Mouse (Mus musculus) embryonic facial prominence, embryonic 14.5 days (tissue): ENCODE measurements around the gene Rsph1. TPM values are rescaled to one million over a fixed set of nuclear protein-coding genes. Genes with fewer than 3 reads are reported as not detected.

Experiments used
- ATAC-seq: fragments of 200-750 bp; cut with Nextera tagmentation; 2 replicates; pipeline ENCODE4 v1.8.0; 2017; ENCODE audit warnings: low read depth, moderate number of reproducible peaks, moderate TSS enrichment
- DNase-seq: peaks from one replicate; pipeline ENCODE4 v3.0.0-alpha.2; 2015; ENCODE audit warnings: low spot score
- H3K27ac ChIP-seq: fragments of 300-500 bp; sonication (generic); replicated peaks from 2 replicates; pipeline ENCODE4 v1.5.1; 2014; ENCODE audit warnings: low read depth, mild to moderate bottlenecking, low read length, moderate library complexity
- H3K27me3 ChIP-seq: fragments of 300-500 bp; sonication (generic); replicated peaks from 2 replicates; pipeline ENCODE4 v1.6.1; 2014; ENCODE audit warnings: low read length; ENCODE audit not compliant: control insufficient read depth, insufficient read depth
- H3K36me3 ChIP-seq: fragments of 300-500 bp; sonication (generic); 2 replicates; pipeline ENCODE4 v1.6.1; 2014; ENCODE audit warnings: low read length, mixed read lengths; ENCODE audit not compliant: control insufficient read depth, insufficient read depth
- H3K4me1 ChIP-seq: fragments of 300-500 bp; sonication (generic); 2 replicates; pipeline ENCODE4 v1.6.1; 2014; ENCODE audit warnings: antibody characterized with exemption, low read length; ENCODE audit not compliant: control insufficient read depth, insufficient read depth
- H3K4me2 ChIP-seq: fragments of 300-500 bp; sonication (generic); 2 replicates; pipeline ENCODE4 v1.6.1; 2014; ENCODE audit warnings: low read depth, mild to moderate bottlenecking, low read length, moderate library complexity, mixed read lengths
- H3K4me3 ChIP-seq: fragments of 300-500 bp; sonication (generic); 2 replicates; pipeline ENCODE4 v1.5.1; 2014; ENCODE audit warnings: low read depth, mild to moderate bottlenecking, low read length
- H3K9ac ChIP-seq: fragments of 300-500 bp; sonication (generic); 2 replicates; pipeline ENCODE4 v1.6.1; 2014; ENCODE audit warnings: low read depth, mild to moderate bottlenecking, low read length, moderate library complexity, mixed read lengths
- H3K9me3 ChIP-seq: fragments of 300-500 bp; sonication (generic); 2 replicates; pipeline ENCODE4 v1.6.1; 2016; ENCODE audit warnings: low read length; ENCODE audit not compliant: control insufficient read depth
- WGBS: fragments of 180-500 bp; shearing (Covaris S2); extraction: QIAGEN DNeasy Blood & Tissue Kit; methylation state at CpG from one replicate; pipeline ENCODE4 v1.1.7; 2014; 5-methylcytosine and 5-hydroxymethylcytosine counted together
- polyA plus RNA-seq: library from polyadenylated mRNA; unstranded; fragments of >200 nt; fragmentation: Nextera tagmentation; extraction: Ambion mirVana; gene quantifications from 2 replicates; pipeline ENCODE4 v1.2.1, GENCODE M21; 2014

Gene Rsph1
- polyA plus RNA-seq, 1 experiment from 2014 or later: 7.8 TPM

DNA sequence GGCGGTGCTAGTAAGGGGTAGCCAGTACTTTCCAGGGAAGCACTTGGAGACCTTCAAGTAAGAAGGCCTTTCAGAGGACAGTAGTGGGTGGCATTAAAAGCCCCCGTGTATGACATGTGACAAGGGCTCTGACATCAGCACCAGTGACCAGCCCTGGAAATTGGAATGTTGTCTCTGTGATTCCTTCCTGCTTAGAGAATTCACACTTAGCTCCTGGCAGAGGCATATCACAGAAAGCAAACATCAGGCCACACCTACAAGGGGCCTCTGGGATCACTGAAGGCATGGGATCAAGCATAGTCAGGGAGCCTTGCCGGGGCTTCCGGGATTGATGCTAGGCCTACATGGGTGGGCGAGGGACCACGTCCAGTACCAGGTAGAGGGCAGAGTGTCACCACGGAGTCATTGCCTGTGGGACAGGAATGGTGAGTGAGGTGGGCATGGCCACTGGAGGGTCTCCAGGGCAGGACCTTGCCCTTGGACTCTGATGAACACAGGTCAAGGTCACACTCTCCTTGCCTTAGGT is 31.2 kb upstream of the Rsph1 start:
- Histone ChIP-seq H3K9ac (no peak overlapping the region), H3K27me3 (no peaks in the 10 kb centered on the region), H3K9me3 (no peaks in the 10 kb centered on the region), H3K36me3 (no peaks in the 10 kb centered on the region), H3K4me1 (peaks cover 7% of the 10 kb centered on the region), H3K4me2 (no peak overlapping the region), H3K27ac (no peak overlapping the region), H3K4me3 (no peak overlapping the region)
- 94% methylated on average over 7 of the region's 7 CpGs for WGBS
- ATAC-seq: no peak
- DNase-seq: no peak

DNA sequence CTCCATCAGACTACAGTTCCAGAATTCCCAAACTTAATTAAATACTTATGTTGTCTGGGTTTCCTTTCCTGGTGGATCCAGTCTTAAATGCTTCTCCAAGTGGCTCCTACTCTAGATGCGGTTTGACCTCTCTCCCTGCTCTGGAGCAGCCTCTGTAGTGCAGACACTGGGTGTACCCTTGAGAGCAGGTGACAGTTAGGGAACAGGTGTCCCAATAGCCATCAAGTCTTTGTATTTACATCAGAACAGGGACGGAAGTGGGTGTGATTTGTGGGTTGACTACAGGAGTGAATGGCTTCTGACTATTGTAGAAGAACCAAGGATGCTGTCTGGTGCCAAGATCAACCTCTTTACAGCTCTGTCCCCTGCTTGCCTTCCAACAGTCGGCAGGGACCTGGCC is 30.6 kb upstream of the Rsph1 start:
- H3K4me3 ChIP-seq: no peak overlapping the region
- H3K4me1 ChIP-seq: peaks cover 7% of the 10 kb centered on the region
- no peak overlapping the region for H3K27ac ChIP-seq
- ATAC-seq (no peak), DNase-seq (no peak)
- 59% methylated on average over 3 of the region's 3 CpGs for WGBS
- H3K36me3 ChIP-seq: no peaks in the 10 kb centered on the region
- no peak overlapping the region for H3K4me2 ChIP-seq
- H3K9me3 ChIP-seq: no peaks in the 10 kb centered on the region
- H3K9ac ChIP-seq: no peak overlapping the region
- H3K27me3 ChIP-seq: no peaks in the 10 kb centered on the region

DNA sequence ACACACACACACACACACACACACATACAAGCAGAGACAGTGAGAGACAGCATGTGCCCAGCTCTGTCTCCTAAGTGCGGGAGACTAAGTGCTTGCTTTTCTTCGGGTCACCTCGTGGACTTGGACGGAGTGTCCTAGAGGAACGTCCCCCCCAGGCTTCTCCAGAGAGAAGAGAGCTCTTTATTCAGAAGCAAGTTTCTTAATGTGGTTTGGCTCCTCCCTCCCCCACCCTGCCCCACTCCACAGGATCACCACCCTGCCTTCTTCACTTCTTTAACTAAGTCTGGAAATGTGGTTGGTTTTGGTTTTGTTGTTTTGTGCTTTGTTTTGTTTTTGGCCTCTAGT is 28.6 kb upstream of the Rsph1 start:
- Histone ChIP-seq H3K27me3 (no peaks in the 10 kb centered on the region), H3K4me1 (peaks cover 7% of the 10 kb centered on the region), H3K4me3 (no peak overlapping the region), H3K9me3 (no peaks in the 10 kb centered on the region), H3K9ac (no peak overlapping the region), H3K4me2 (no peak overlapping the region), H3K36me3 (no peaks in the 10 kb centered on the region), H3K27ac (no peak overlapping the region)
- 29% methylated on average over 5 of the region's 5 CpGs for whole genome bisulfite sequencing
- ATAC-seq (no peak), DNase-seq (no peak)

DNA sequence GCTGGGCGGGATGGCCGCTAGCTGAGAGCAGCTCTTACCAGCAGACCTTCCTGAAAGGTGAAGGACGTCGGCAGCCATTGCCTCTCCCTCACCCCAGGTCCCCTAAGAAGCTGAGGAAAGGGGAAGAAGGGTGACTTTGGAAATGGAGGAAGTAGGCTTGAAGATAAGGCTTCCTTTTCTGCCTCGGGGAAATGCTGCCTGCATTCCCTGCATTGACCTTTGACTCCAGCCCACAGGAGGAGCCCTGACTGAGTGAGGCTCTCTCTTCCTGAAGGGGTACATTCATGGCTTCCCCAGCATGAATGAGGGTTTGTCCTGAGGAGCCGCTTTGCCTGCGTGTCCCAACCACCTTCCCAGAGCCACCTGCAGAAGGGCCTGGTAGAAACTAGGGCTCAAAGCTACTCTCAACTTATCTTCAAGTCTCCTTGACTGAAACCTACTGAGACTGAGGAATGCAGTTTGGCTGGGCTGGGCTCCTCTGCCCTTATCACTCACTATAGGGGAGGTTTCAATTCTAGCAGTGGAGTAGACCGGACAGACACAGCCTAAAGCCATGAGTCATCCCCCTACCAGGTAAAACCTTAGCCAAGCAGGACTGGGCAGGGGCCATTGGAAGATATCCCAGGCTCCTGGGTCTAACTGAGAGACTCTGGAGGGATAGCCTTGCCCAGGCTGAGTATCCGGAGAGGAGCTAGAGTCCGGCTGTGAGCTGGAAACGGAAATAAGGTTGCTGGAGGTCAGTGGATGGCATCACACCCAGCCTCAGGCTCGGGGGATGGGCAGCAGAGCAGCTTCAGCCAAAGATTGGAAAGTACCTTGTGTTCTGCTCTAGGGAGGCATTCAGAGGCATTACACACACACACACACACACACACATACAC is 28.0 kb upstream of the Rsph1 start:
- no peak overlapping the region for H3K27ac ChIP-seq
- ATAC-seq: no peak
- no peaks in the 10 kb centered on the region for H3K9me3 ChIP-seq
- 31% methylated on average over 12 of the region's 12 CpGs for WGBS
- H3K4me3 ChIP-seq: no peak overlapping the region
- H3K4me2 ChIP-seq: no peak overlapping the region
- no peak for DNase-seq
- no peaks in the 10 kb centered on the region for H3K27me3 ChIP-seq
- no peaks in the 10 kb centered on the region for H3K36me3 ChIP-seq
- peaks cover 7% of the 10 kb centered on the region for H3K4me1 ChIP-seq
- no peak overlapping the region for H3K9ac ChIP-seq

DNA sequence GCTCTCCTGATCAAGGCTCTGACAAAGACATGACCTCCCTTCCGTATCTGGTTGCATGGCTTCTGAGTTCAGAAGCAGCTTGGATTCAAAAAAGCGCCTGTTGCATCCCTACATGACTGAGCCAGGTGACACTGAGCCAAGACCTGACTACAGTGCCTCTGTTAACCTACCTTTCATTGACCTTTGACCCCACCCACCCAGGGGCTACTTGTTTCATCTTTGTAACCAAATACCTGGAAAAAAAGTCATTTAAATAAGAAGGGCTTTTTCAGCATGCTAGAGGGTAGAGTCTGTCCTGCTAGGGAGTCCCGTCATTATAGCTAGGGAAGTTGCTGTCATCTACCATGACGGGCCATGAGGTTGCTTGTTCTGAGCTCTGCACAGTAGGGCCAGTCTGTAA is 26.2 kb upstream of the Rsph1 start:
- Histone ChIP-seq H3K9ac (no peak overlapping the region), H3K9me3 (no peaks in the 10 kb centered on the region)

DNA sequence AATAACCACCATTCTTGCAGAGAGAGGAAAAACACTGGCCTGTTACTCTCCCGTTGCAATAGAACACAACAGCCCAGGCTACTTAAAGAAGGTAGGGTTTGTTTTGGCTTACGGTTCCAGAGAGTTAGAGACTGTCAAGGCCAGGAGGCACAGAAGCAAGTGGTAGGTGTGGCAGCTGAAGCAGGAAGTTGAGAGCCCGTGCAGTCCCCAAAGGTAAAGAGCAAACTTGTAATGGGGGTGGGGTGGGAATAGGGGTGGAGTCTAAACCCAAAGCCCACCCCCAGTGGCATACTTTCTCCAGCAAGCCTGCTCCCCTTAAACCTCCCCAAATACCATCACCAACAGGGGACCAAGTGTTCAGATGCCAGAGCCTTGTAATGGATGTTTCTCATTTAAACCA is 23.6 kb upstream of the Rsph1 start:
- no peak overlapping the region for H3K4me2 ChIP-seq
- DNase-seq (no peak), ATAC-seq (no peak)
- H3K4me1 ChIP-seq: peaks cover 8% of the 10 kb centered on the region; the same call in 1 of the 2 replicates
- no peaks in the 10 kb centered on the region for H3K36me3 ChIP-seq
- peaks cover 19% of the 10 kb centered on the region for H3K27me3 ChIP-seq
- H3K27ac ChIP-seq: no peak overlapping the region
- no peaks in the 10 kb centered on the region for H3K9me3 ChIP-seq
- WGBS: 57% methylated on average over 3 of the region's 3 CpGs
- H3K4me3 ChIP-seq: no peak overlapping the region
- H3K9ac ChIP-seq: no peak overlapping the region

More for the DNA sequence above, 26.2 kb upstream of the Rsph1 start:
- 79% methylated on average over 4 of the region's 4 CpGs for WGBS
- no peak overlapping the region for H3K4me3 ChIP-seq
- DNase-seq (no peak), ATAC-seq (no peak)
- H3K4me1 ChIP-seq: no peaks in the 10 kb centered on the region
- H3K27me3 ChIP-seq: no peaks in the 10 kb centered on the region
- H3K4me2 ChIP-seq: no peak overlapping the region
- no peaks in the 10 kb centered on the region for H3K36me3 ChIP-seq
- no peak overlapping the region for H3K27ac ChIP-seq

DNA sequence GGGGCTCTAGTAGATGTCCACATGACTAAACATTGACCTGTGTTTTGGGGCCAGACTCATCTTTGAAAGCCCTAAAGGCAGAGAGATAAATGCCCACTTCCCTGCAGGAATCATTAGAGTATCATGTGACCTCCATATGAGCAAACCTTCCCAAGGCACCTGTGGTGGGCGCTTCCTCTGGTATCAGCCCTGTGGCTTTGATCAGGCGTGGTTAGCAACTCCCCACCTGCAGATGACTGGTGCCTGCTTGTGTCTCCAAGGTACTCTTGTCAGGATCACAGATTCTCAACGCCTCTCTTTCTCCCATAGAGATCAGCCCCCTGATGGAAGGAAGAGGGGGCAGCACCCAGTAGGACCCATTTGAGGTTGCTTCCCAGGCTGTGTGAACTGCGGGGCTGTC is 22.8 kb upstream of the Rsph1 start:
- no peak for DNase-seq
- no peak overlapping the region for H3K27ac ChIP-seq
- no peak overlapping the region for H3K9ac ChIP-seq

DNA sequence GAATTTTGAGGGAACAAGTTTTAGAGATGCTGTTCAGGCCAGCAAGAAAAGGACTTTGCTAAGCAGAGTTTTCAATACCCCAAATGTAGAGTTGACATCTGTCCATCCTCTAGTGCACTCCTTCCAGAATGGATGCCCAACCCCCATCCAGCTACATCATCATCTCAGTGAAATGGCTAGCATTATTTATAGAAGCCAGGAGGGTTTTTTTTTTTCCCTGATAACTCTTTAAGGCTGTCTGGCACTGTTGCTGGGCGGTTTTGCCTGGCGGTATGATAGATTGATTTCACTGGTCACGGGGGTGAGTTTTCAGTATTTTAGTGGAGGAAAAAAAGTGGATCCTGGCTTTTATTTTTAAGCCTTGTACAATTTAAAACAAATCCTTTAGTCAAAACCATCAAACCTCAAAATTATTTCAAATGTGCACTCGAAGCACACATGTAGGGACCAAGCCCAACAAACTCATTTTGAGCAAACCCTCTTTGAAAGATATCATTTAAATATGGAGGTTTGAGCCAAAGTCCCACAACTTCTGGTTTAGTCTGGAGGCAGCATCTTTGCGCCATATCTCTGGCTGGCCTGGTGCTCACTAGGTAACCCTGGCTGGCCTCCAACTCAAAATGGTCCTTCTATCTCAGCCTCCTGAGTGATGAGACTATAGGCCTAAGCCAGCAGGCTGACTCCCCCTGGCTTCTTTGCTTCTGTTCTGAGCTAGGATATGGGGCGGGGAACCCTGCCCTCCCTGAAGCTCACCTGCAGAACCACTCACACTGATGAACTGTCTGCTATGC is 21.4 kb upstream of the Rsph1 start:
- WGBS: 79% methylated on average over 6 of the region's 6 CpGs

More for the DNA sequence above, 22.8 kb upstream of the Rsph1 start:
- Histone ChIP-seq H3K36me3 (no peaks in the 10 kb centered on the region), H3K9me3 (no peaks in the 10 kb centered on the region), H3K27me3 (peaks cover 26% of the 10 kb centered on the region), H3K4me1 (peaks cover 9% of the 10 kb centered on the region; the same call in 1 of the 2 replicates), H3K4me3 (no peak overlapping the region), H3K4me2 (no peak overlapping the region)
- 83% methylated on average over 4 of the region's 4 CpGs for WGBS
- no peak for ATAC-seq

More for the DNA sequence above, 21.4 kb upstream of the Rsph1 start:
- no peaks in the 10 kb centered on the region for H3K9me3 ChIP-seq
- no peak for ATAC-seq
- no peak for DNase-seq
- no peak overlapping the region for H3K27ac ChIP-seq
- H3K4me3 ChIP-seq: no peak overlapping the region
- H3K27me3 ChIP-seq: peaks cover 28% of the 10 kb centered on the region
- no peaks in the 10 kb centered on the region for H3K36me3 ChIP-seq
- no peak overlapping the region for H3K9ac ChIP-seq
- no peak overlapping the region for H3K4me2 ChIP-seq
- peaks cover 9% of the 10 kb centered on the region; the same call in 1 of the 2 replicates for H3K4me1 ChIP-seq
